Mouse (Mus musculus) liver, embryonic 14.5 days (tissue): Measurements from ENCODE around the gene Gramd1b.

ENCODE experiments used
- CTCF ChIP-seq: IDR thresholded peaks from 2 replicates; pipeline ENCODE4 v1.5.1; 2016; ENCODE audit warnings: antibody characterized with exemption, low read depth, control low read depth
- EP300 ChIP-seq: IDR thresholded peaks from 2 replicates; pipeline ENCODE4 v1.6.1; 2016; ENCODE audit warnings: antibody characterized with exemption, low read depth

DNA sequence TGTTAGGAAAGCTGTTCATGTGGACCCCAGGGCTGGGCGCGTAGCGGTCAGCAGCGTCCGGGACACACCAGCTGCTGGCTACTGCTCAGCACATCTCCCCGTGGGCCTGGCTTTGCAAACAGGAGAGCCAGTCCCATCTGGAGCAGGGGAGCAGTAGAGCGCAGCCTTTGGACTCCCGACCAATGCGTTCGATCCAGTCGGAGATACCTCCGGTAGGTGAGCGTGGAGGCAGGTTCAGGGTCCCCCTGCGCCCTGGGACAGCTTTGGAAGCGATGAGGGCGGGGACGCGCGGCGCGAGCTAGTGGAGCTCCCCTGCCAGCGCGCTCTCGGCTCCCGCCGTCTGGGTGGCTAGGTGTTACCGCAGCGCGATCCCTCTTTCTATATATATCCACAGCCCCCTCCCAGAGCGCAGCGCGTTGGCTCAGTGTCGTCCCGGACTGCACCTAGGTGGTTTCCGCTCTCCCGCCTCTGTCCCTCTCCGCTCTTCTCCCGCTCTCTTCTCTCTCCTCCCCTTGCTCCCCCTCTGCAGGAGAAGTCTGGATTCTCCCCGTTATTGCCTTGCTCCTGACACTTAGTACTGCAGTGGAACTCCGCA is at the start of gene Gramd1b:
- no peak for TF ChIP-seq CTCF
- no peak for TF ChIP-seq EP300
